Mouse (Mus musculus) frontal cortex, adult (tissue): Measurements from ENCODE around the gene Eef1akmt3.
"Not testable (repeated sequence)": the region's sequence is repeated elsewhere in the genome, so short reads cannot be mapped to it uniquely, and the experiment has no call there.

Experiments
- ATAC-seq: cut with Nextera tagmentation; 2 replicates; pipeline ENCODE4 v1.9.2; 2017; ENCODE audit warnings: mild to moderate bottlenecking, moderate library complexity, mixed read lengths; ENCODE audit not compliant: low TSS enrichment

Eef1akmt3 gene

DNA sequence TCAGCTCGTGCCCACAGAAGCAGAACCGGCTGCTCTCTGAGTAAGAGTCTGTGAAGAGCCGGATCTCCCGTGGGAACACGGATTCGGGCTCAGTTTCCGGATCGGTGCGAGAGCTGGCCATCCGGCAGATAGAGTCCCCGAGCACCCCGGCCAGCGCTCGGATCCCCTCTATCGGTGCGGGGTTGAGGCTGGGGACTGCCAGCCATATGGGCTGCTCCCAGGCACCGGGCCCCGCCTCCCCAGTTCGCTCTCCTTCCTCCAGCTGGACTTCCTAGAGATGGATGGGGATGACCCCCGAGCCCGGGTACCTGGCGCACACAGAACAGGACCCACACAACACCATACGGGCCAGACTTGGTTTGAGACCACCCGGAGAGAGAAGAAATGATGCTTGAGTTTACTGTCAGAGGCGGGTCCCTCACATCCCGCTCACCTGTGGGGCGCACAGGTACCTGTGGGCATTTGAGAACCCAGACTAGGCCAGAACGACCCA, at the start of gene Eef1akmt3, which contains the start of gene Mettl1:
Eef1akmt3 (minus strand) TSS at position 240 of the 493 bp plus-strand sequence.
Mettl1 (plus strand) TSS at position 141 of the 493 bp plus-strand sequence.
- peak; percentile 46 for ATAC-seq

DNA sequence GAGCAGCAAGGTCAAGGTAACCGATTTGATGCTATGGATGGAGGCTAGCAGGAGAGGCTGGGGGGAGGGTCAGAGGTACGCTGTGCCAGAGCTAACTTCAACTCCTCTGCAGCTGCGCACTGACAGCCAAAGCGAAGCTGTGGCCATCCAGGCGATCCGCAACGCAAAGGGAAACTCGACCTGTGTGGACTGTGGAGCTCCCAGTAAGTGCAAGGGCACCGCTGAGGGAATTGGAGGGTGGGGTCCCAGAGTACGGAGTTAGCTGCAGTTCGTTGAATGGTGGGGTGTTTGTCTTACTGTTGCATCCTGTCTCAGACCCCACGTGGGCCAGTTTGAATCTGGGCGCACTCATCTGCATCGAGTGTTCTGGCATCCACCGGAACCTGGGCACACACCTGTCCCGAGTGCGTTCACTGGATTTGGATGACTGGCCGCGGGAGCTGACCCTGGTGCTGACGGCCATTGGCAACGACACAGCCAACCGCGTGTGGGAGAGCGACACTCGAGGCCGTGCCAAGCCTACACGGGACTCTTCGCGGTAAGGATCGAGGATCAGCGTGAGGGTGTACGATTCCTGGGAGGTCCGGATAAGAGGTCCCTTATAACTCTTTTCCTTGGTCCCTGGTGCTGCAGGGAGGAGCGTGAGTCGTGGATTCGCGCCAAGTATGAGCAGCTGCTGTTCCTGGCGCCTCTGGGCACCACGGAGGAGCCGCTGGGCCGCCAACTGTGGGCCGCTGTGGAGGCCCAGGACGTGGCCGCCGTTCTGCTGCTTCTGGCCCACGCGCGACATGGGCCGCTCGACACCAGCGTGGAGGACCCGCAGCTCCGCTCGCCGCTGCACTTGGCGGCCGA, 49.5 kb upstream of the Eef1akmt3 start:
- ATAC-seq: peak; percentile 8; the same call in 1 of the 2 replicates

DNA sequence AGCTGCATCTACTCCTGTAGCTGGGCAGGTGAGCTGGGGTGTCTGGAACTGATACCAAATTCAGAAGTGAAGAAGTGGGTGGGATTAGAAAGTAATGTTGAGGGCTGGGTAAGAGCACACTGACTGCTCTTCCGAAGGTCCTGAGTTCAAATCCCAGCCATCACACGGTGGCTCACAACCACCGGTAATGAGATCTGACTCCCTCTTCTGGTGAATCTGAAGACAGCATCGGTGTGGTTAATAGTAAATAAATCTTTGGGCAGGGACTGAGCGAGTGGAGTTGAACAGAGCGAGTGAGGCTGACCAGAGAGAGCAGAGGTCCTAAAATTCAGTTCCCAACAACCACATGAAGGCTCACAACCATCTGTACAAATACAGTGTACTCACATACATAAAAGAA, 44.3 kb upstream of the Eef1akmt3 start:
- ATAC-seq: no peak

DNA sequence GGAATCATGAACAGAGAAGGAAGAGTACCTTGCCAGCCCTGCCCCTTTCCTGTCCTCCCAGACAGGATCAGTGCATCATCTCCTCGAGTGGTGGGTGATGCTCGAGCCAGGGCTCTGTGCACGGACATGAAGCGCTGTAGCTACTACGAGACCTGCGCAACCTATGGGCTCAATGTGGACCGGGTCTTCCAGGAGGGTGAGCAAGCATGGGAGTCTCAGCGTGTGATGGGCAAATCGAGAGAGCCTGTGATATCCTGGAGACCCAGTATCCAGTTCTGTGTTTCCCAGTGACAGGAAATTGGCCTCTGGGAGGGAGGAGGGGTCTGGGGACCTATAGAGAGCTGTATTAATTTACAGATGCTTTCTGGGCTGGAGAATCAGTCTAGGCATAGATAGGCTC, 43.7 kb upstream of the Eef1akmt3 start:
- no peak for ATAC-seq

DNA sequence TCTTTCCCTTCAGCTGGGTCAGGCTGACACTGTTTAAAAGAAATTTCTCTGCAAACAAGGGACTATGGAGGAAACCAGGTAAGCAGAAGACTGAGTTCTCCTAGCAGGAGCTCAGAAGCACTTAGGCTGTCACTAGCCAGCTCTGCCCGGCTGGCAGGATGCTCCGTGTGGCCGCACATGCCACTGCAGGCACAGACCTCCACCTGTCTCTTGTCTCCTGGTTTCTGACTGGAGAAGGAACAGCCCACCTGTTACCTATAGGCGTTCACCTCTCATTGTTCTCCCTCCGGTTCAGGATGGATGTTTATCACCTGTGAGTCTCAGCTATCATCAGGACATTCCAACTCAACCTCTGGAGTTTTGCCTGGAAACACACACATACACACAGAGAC, 42.6 kb upstream of the Eef1akmt3 start:
- ATAC-seq: no peak

DNA sequence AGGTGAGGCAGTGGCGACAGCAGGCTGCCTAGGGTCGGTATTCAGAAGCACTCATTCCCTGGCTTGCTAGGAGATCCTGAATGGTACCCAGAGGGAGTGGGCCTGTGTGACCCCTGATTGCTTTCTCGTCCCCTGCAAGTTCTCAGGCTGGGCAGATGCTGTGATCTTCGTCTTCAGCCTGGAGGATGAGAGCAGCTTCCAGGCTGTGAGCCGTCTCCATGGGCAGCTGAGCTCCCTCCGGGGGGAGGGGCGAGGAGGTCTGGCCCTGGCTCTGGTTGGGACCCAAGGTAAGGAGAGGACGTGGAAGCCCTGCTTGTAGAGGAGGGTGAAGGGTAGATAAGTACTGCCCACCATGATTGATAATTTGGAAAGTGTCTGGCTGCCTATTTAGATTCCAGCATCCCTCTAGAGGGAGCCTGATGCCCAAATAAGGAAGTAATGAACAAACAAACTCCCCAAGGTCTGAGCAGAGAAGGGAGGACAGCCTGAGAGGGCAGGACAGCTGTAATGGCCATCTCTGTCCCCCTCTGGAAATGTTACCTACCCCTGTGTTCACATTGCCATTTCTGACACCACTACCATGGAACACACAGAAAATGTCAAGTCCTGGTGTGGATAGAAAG, 42.1 kb upstream of the Eef1akmt3 start:
- no peak for ATAC-seq

DNA sequence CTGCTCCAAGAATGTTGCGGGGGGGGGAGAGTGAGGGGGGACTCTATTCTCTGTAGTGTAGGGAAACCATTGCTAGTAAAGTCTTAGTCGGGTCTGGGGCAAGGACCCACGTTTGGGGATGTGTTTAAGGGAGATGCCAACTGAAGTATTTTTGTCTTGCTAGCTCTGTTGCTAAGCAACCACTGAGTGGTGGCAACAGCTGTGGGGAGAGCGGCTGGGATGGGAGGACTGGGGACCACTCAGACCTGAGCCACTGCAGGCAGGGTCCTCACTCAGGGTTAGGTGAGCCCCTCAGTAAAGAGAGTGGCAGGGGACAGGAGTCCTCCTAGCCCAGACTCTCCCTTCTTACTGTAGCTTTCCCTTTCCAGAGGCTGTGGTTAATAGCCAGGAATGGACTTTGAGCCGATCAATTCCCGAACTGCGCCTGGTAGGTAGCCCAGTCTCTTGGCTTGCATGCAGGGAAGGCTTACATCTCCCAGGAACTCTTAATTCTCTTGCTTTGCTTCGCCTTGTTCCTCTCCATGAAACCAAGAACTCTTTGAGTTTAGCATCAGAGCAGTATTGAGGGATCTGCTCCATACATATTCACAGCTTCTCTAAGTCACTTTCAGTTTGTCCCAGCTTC, 40.8 kb upstream of the Eef1akmt3 start:
- 0 out of 2 replicates have a peak, but pooled peaks have one; percentile 15 for ATAC-seq

DNA sequence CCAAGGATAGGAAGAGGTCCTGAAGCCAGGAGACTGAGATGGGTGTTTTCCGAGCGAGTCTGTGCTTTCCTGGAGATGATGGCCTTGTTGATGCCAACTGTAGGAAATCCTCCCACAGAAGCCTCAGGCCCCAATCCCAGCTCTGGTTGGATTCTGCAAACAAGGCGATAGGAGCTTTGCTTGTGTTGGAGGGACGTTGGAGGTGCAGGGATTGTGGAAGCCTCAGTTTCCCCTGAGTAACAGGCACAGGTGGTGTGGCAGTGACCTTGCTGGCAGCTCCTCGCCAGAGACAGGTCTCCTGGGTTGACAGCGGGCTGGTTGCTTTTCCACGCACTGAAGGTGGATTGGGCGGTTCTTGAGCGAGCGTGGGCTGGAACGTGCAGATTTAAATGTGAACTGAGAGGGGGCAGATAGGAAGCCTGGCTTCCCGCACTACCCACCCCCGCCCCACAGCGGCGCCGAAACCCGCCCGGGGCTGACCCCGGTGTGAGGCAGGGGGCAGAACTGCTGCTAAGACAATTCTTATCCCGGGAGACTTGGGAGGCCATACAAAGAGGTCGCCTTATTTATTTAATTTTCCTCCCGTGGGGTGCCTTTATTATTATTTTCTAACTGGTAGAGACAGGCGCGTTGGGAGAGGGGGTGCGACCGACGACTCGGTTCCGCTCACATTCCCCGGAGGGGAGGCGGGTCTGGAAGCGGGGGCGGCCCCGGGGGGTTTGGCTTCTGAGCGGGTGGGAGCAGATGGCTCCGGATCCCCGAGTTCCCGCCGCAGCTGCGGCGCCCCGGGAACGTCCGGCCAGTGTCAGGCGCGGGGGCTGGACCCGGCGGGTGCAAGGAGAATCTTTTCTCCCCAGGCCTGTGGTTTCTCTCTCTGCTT, 39.8 kb upstream of the Eef1akmt3 start:
- peak; percentile 6; the same call in 1 of the 2 replicates for ATAC-seq

DNA sequence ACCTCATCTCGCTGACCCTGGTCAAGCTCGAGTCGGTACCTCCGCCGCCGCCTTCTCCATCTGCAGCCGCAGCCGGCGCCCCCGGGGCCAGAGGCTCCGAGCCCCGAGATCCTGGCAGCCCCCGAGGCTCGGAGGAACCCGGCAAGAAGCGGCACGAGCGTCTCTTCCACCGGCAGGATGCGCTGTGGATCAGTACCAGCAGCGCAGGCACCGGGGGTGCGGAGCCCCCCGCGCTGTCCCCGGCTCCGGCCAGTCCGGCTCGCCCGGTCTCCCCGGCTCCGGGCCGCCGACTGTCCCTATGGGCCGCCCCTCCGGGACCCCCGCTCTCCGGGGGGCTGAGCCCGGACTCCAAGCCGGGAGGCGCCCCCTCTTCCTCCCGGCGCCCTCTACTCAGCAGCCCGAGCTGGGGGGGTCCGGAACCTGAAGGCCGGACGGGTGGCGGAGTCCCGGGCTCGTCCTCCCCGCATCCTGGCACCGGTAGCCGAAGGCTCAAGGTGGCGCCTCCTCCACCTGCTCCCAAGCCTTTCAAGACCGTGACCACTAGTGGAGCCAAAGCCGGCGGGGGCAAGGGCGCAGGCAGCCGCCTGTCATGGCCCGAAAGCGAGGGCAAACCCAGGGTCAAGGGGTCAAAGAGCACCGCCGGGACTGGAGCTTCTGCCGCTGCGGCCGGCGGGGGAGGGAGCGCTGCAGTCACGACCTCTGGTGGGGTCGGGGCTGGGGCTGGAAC, 38.5 kb upstream of the Eef1akmt3 start:
- ATAC-seq: no peak

DNA sequence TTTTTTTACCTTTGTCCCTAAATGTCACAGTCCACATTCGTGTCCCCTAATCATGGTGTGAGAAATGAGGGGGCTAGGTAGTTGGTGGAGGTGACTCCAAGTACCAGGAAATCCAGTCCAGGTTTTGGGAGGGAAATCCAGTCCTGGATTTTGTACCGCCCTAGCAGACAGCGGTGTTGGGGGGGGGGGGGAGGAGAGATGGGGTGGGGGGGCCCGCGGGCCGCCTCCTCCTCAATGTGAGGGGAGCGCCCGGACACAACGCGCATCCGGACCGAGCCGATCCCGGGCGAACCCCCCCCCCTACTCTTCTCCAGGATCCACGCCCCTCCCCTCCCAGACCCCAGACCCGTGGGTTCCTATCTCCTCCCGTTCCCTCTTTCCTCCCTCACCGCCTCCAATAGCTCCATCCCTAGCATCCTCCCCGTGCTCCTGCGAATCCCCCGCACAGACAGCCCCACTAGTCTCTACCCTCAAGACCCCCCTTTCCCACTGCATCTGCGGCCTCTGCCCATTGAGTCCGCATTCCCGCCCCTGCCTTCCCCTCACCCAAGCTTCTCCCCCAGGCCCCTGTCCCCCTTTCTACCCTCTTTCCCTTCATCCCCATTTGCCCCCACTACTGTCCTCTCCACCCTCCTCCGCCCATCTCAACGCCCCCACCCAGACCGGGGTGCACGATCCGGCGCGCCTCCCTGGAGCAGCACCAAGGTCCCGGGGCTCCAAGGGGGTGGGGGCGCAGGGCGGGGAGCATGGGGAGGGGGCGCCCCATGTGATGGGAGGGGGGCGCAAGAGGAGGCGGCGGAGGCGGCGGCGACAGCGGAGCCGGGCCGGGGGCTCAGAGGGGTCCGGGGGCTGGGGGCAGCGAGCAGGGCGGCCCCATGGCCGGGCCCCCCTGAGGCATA, 37.6 kb upstream of the Eef1akmt3 start:
- no peak for ATAC-seq

DNA sequence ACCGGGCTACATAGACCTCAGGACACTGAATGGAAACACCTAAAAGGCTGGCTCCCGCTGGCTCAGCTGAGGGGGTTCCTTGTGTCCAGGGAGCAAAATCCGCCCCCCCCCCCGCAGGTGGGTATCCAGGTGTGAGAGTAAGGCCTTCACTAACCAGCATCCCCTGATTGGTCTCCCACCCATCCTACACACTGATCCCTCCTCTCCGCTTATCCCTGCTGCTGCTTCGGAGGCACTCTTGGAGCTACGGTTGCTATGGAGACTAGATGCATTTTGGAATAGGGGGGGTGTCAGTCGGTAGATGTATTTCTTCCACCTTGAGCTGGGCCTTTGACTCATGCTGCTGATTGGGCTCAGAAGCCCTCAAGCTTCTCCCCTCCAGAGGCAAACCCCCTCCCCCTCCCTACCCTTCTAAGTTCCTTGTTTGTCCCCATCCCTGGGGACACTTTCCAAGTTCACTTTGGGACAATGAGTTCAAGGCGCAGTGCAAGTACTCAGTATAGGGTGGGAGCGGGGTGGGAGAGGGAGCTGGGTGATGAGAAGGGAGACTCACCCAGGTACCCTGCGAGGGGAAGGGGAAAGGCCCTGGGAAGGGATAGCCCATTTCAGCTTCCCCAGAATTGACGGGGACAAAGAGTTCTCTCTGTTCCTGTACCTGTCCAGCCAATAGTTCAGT, 36.8 kb upstream of the Eef1akmt3 start:
- peak; percentile 56 for ATAC-seq

DNA sequence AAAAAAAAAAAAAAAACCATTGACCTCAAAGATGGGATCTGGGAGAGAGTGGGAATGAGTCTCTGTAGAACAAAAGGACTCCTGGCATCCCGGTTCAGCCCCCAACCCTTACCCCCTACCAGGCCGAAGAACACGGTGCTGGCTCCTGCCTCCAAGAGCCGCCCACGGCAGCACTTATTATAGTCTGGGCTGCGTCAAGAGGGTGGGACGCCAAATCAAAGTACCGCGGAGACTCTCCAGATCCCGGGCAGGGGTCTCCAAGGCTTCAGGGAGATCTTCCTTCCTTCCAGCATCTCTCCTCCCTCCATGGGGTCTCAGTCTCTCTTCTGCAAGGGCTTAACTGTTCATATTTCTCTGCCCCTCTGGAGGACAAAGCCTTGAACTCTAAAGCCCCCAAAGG, 36.2 kb upstream of the Eef1akmt3 start:
- no peak for ATAC-seq

DNA sequence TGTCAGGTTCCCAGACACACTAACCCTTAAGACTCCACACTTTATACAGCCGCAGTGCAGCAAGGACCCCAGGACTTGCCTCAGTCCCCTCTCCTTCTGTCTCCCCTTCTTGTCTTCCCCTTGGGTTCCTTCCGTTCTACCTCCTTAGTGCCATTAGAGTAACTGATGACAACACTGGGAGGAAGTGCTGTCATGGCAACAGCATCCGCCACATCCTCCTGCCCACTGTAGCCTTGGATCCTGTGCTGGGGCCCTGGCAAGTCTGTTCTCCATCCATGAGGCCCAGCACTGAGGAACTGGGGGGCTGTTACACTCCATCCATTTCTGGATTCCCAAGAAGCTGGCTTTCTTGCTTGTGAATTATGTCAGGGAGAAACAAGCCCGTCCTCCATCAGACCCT, 34.8 kb upstream of the Eef1akmt3 start:
- peak; percentile 33; the same call in 1 of the 2 replicates for ATAC-seq

DNA sequence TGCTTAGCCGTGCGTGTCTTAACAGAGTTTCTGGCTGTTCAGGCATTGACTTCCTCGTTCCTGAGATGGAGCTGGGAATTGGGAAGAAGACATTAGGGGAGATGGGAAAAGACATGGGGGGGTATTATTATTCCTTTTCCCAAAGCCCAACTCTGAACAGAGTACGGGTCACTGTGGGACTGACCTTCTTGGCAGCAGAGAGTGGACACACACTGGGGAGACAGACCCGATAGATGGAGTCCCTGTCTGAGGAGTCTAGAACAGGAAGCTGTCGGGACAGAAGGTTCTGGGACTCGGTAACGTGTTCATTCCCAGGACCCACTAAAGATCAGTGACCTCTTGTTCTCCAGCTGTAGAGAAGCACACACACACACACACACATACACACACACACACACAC, 34.3 kb upstream of the Eef1akmt3 start:
- ATAC-seq: no peak

DNA sequence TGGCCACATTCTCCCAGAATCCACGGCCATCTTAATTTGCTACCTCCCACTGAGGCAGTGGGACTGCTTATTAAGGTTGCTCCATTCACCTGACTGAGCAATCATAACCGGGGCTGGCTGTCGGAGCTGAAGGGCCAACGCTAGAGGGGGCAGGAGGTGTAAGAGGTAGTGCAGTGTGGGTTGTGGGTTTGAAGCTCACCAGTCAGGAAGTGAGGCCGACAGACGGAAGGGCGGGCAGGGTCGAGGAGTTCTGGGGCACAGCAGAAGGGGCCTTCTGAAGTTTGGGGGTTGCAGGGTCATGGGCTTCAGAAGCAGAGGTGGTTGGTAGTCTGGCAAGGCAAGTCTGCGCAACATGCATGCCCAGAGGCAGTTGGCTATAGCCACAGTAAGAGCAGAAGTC, 33.8 kb upstream of the Eef1akmt3 start, which contains the start of gene Agap2:
Agap2 (plus strand) TSS at position 205 of the 400 bp plus-strand sequence.
- no peak for ATAC-seq

DNA sequence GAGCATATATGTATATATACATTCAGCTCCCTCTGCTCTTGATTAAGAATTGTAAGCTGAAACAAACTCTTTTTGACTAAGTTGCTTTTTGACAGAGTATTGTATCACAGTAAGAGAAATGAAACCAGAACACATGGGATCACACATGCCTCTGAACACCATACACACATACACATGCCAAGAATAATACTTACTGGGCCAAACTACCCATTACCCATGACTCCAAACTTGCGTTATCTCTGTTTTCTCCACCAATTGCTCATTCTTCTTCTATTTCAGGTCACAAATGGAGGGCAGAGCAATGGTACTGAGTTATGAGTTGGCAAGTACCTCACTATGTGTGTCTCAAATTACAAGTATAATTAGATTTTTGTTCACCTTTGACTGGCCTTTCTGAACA, 32.7 kb upstream of the Eef1akmt3 start:
- no peak for ATAC-seq

DNA sequence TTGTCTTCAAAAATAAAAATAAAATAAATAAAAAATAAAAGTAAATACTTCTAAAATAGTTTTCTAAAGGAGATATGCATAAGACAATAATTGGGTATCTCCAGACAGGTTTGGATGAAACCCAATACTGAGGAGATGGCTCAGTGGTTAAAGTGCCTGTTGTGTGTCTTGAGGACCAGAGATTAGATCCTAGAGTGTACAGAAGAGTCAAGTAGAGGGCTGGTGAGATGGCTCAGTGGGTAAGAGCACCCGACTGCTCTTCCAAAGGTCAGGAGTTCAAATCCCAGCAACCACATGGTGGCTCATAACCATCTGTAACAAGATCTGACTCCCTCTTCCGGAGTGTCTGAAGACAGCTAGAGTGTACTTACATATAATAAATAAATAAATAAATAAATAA, 31.7 kb upstream of the Eef1akmt3 start:
- ATAC-seq: not testable (repeated sequence)

DNA sequence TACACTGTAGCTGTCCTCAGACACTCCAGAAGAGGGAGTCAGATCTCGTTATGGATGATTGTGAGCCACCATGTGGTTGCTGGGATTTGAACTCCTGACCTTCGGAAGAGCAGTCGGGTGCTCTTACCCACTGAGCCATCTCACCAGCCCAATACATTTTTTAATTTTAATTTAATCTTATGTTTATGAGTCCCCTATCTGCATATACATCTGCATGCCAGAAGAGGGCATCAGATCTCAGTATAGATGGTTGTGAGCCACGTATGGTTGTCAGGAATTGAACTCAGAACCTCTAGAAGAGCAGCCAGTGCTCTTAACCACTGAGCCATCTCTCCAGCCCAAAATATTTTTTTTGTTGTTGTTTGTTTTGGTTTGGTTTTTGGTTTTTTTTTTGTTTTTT, 31.0 kb upstream of the Eef1akmt3 start:
- ATAC-seq: not testable (repeated sequence)

DNA sequence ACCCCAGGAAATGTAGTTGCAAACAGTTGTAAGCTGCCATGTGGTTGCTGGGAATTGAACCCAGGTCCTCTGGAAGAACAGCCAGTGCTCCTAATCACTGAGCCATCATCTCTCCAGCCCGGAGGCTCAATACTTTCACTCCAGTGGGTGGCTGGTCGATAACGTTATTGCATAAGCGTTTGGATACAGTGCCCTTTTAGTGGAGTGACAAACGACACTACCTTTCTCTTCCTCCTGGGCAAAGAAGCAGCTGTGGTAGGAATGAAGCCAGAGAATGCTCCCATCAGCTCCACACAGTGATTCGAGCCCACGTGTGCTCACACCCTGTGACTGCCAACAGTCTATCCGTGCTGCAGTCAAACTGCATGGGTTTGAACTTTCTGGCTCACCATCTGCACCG, 29.9 kb upstream of the Eef1akmt3 start:
- no peak for ATAC-seq
